Mouse (Mus musculus) forebrain, embryonic 14.5 days (tissue): ENCODE data around the gene Gcdh. TPM values are rescaled to one million over a fixed set of nuclear protein-coding genes. Genes with fewer than 3 reads are reported as not detected.
A peak's percentile ranks its signal among the peaks of the same experiment; 100 is the strongest.

ENCODE experiments used
- ATAC-seq: fragments of 200-750 bp; cut with Nextera tagmentation; 2 replicates; pipeline ENCODE4 v1.8.0; 2017; ENCODE audit warnings: mild to moderate bottlenecking, moderate library complexity
- DNase-seq: peaks from one replicate; pipeline ENCODE4 v3.0.0-alpha.2; 2015; ENCODE audit warnings: low spot score
- H3K27ac ChIP-seq: fragments of 300-500 bp; sonication (generic); 2 replicates; pipeline ENCODE4 v1.5.1; 2014; ENCODE audit warnings: low read depth, mild to moderate bottlenecking, control low read depth, low read length, moderate library complexity
- H3K27me3 ChIP-seq: fragments of 300-500 bp; sonication (generic); replicated peaks from 2 replicates; pipeline ENCODE4 v1.6.1; 2014; ENCODE audit warnings: low read length, control low read depth, mixed read lengths; ENCODE audit not compliant: control insufficient read depth, insufficient read depth
- H3K36me3 ChIP-seq: fragments of 300-500 bp; sonication (generic); 2 replicates; pipeline ENCODE4 v1.6.1; 2014; ENCODE audit warnings: low read length, control low read depth; ENCODE audit not compliant: control insufficient read depth, insufficient read depth
- H3K4me1 ChIP-seq: fragments of 300-500 bp; sonication (generic); 2 replicates; pipeline ENCODE4 v1.6.1; 2014; ENCODE audit warnings: antibody characterized with exemption, low read length, control low read depth; ENCODE audit not compliant: control insufficient read depth, insufficient read depth
- H3K4me2 ChIP-seq: fragments of 300-500 bp; sonication (generic); 2 replicates; pipeline ENCODE4 v1.6.1; 2014; ENCODE audit warnings: mild to moderate bottlenecking, control low read depth, low read length
- H3K4me3 ChIP-seq: fragments of 300-500 bp; sonication (generic); 2 replicates; pipeline ENCODE4 v1.5.1; 2014; ENCODE audit warnings: low read depth, low read length, control low read depth
- H3K9ac ChIP-seq: fragments of 300-500 bp; sonication (generic); 2 replicates; pipeline ENCODE4 v1.6.1; 2014; ENCODE audit warnings: mild to moderate bottlenecking, low read length, control low read depth, moderate library complexity
- H3K9me3 ChIP-seq: fragments of 300-500 bp; sonication (generic); replicated peaks from 2 replicates; pipeline ENCODE4 v1.6.1; 2016; ENCODE audit warnings: low read length, control low read depth, mixed read lengths; ENCODE audit not compliant: control insufficient read depth
- WGBS: fragments of 180-500 bp; shearing (Covaris S2); extraction: QIAGEN DNeasy Blood & Tissue Kit; methylation state at CpG from one replicate; pipeline ENCODE4 v1.1.7; 2014; 5-methylcytosine and 5-hydroxymethylcytosine counted together
- polyA plus RNA-seq: library from polyadenylated mRNA; unstranded; fragments of >200 nt; fragmentation: Nextera tagmentation; extraction: Ambion mirVana; gene quantifications from 2 replicates; pipeline ENCODE4 v1.2.1, GENCODE M21; 2014

Gene Gcdh
- polyA plus RNA-seq, 1 experiment from 2014 or later = 27.1 TPM

DNA sequence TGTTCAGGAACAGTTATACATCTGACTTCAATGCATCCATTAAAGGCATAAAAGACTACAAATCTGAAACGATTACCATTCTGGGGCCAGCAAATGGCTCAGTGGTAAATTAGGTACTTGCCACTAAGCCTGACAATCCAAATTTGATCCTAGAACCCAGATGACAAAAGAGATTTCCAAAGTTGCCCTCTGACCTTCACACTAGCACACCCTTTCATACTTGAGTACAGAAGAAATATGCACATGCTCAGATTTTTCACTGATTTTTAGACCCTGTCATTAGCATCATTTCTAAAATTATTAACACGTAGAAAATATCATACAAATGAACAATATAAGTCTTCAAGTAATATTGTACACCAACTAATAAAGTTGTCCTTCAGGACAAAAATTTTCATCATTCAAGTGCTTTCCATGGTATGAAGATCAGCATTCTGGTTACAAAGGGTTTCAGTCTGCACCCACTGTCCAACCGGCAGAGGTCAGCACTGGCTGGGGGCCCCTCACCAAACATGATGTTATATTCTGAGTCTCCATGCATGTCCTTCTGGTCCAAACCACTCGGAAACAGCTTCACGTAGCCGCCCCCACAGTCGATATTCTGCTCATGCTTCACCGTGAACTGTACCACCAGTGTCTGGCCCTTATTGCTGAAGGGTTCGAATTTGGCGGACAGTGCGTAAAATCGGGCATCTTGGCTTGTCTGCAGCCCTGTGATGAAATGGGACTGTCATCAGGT is 48.2 kb downstream of the Gcdh start:
- Histone ChIP-seq H3K9me3 (no peaks in the 10 kb centered on the region), H3K36me3 (peaks cover 49% of the 10 kb centered on the region), H3K4me2 (peak overlapping the region; percentile 80), H3K27me3 (no peaks in the 10 kb centered on the region), H3K4me1 (peaks cover 17% of the 10 kb centered on the region), H3K4me3 (peak overlapping the region; percentile 96), H3K27ac (no peak overlapping the region; the same call in 1 of the 2 replicates), H3K9ac (peak overlapping the region; percentile 98)
- WGBS = 18% methylated on average over 12 of the region's 12 CpGs
- ATAC-seq = no peak
- peak; percentile 46 for DNase-seq

GRCm38 (mm10) chr8:84844397-84845070 is 49.2 kb downstream of the Gcdh start:
- Histone ChIP-seq H3K4me2 (peak overlapping the region; percentile 80), H3K9me3 (no peaks in the 10 kb centered on the region), H3K27ac (no peak overlapping the region), H3K27me3 (no peaks in the 10 kb centered on the region), H3K4me3 (peak overlapping the region; percentile 96), H3K9ac (peak overlapping the region; percentile 98), H3K36me3 (peaks cover 49% of the 10 kb centered on the region), H3K4me1 (peaks cover 20% of the 10 kb centered on the region)
- 95% methylated on average over 9 of the region's 9 CpGs for WGBS
- DNase-seq = no peak
- ATAC-seq = no peak

DNA sequence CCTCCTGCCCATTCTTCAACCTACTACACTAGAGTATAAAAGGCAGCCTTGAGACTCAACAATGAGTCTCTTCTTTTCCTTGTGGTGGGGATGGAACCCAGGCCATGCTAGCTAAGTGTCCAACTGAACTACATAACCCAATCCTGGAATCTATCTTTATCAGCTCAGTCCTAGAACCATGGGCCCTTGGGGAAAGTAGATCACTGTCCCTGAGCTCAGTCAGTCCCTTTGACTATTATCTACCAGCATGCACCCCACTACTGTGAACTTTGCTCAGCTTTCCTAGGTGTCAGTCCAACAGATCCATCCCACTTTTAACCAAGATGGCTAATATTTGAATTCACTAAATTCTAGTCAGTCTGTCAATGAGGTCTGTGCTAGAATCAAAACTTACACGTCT is 52.2 kb downstream of the Gcdh start:
- H3K36me3 ChIP-seq = peaks cover 73% of the 10 kb centered on the region
- 0 out of 2 replicates have a peak overlapping the region, but pooled peaks have one; percentile 36 for H3K27ac ChIP-seq
- no peaks in the 10 kb centered on the region for H3K27me3 ChIP-seq
- H3K4me1 ChIP-seq = peaks cover 16% of the 10 kb centered on the region
- H3K4me2 ChIP-seq = no peak overlapping the region
- no peak for DNase-seq
- H3K9me3 ChIP-seq = no peaks in the 10 kb centered on the region
- 83% methylated on average over 1 of the region's 1 CpGs for WGBS
- no peak for ATAC-seq
- H3K9ac ChIP-seq = no peak overlapping the region
- H3K4me3 ChIP-seq = no peak overlapping the region

DNA sequence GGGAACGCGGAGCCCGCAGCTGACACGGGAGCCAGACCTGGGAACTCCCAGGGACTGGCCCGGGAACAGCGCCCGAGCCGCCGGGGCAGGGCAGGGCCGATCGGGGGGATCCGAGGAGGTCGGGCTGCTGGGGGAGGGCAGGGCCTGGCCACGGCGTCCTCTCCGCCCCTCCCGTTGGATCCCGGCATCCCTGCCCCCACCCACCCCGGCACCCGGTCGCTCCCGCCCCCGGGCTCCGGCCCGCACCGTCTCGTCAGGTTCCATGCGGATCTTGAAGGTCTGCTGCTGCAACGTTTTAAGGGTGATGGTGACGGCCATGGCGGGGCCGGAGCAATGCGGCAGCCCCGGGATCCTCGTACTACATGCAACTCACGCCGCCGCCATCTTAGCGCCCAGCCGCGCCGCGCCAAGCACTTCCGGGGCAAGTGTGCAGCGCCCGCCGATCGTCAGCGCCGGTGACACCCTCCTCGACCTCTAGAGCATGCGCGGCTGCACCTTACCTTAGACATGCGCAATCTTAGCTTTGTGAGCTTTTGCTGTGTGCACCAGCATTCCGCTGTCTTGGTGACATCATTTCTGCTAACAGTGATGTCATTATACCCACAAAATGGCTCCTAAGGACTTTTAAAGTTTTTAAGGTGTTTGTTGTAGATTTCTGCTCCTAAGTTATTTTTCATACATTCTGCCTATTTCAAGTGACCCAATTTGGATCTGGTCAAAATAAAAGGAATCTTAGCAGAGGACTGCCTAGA is 53.3 kb downstream of the Gcdh start, which contains the start of gene Rad23a:
TSS of gene Rad23a (minus strand) at position 418 of the 752 bp plus-strand sequence.
- Histone ChIP-seq H3K4me1 (peaks cover 25% of the 10 kb centered on the region), H3K9me3 (no peaks in the 10 kb centered on the region), H3K4me2 (peak within 1 kb of the TSS; percentile 68), H3K27me3 (no peaks in the 10 kb centered on the region), H3K4me3 (peak within 1 kb of the TSS; percentile 92), H3K27ac (peak within 1 kb of the TSS; percentile 79), H3K36me3 (peaks cover 79% of the 10 kb centered on the region), H3K9ac (peak within 1 kb of the TSS; percentile 92)
- under 1% methylated on average over 51 of the region's 55 CpGs for WGBS
- DNase-seq = peak; percentile 98
- peak; percentile 96 for ATAC-seq

DNA sequence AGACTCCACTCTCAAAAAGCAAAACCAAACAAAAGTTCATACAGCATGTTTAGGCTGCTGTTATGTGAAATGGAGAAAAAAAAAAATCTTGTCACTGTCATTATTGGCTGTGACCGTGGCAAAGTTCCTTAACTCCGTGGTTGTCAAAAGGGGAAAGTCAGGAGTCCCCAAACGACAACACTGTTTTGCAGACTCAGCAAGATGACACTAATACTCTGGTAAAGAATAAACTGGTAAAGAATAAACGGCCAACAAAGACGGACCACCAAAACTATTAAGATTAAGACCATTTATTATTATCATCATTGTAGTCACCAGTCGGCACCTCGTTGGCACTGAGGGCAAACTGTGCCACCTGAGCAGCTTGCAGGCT is 53.9 kb downstream of the Gcdh start:
- Histone ChIP-seq H3K4me2 (peak overlapping the region; percentile 68), H3K9ac (peak overlapping the region; percentile 92), H3K27me3 (no peaks in the 10 kb centered on the region), H3K4me1 (peaks cover 23% of the 10 kb centered on the region), H3K9me3 (no peaks in the 10 kb centered on the region), H3K36me3 (peaks cover 78% of the 10 kb centered on the region), H3K4me3 (peak overlapping the region; percentile 92), H3K27ac (peak overlapping the region; percentile 79)
- 4% methylated on average over 7 of the region's 7 CpGs for WGBS
- no peak for DNase-seq
- no peak for ATAC-seq

DNA sequence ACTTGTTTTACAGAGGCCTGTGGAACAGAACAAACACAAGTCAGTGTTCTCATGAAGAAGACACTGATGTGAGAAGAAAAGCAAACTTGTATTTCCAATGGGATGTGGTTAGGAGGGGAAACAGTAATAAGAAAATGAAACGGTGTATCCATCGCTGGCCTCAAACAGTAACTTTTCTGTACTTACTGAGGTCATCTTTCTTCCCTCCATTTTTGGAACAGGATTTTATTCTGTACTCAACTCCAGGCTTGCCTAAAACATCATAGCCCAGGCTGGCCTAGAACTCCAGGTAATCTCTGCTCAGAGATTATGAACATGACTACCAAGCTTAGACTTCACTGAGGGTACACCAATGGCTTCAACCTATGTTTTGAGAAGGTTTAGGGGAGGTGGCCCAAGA is 54.3 kb downstream of the Gcdh start:
- Histone ChIP-seq H3K27ac (no peak overlapping the region), H3K4me1 (peaks cover 22% of the 10 kb centered on the region)

GRCm38 (mm10) chr8:84838513-84838912 is 55.2 kb downstream of the Gcdh start:
- no peak for ATAC-seq
- 87% methylated on average over 5 of the region's 5 CpGs for WGBS

More for the DNA sequence above, 54.3 kb downstream of the Gcdh start:
- WGBS = 94% methylated on average over 2 of the region's 2 CpGs
- Histone ChIP-seq H3K27me3 (no peaks in the 10 kb centered on the region), H3K4me3 (peak overlapping the region; percentile 92), H3K36me3 (peaks cover 78% of the 10 kb centered on the region), H3K9me3 (no peaks in the 10 kb centered on the region), H3K9ac (no peak overlapping the region; the same call in 1 of the 2 replicates), H3K4me2 (peak overlapping the region; percentile 68)
- DNase-seq = no peak
- ATAC-seq = no peak

DNA sequence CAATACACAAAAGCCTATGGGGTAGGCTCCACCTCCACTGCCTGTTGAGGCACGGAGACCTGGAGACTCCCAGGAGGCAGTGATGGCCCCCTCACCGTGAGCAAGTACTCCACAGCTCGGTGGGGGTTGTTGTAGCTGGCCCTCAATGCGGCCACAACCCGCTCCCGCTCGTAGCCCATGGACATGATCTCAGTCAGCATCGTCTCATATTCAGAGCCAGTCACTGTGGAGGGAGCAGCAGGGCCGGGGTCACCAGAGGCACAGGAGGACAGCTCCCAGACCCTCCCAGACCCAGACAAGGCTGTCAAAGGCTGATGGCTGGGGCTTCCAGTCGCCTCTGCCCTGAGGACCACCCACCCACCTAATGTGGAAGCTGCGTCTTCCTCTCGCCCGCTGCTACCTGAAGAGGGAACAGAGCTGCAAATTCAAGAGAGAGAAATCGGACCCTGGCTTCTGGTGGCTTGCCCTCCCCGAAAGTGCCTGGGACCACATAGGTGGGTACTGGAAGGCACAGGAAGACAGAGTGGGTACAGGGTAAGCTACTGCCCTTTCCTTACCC is 55.7 kb downstream of the Gcdh start:
- 87% methylated on average over 15 of the region's 15 CpGs for WGBS
- Histone ChIP-seq H3K27ac (no peak overlapping the region), H3K4me1 (peaks cover 24% of the 10 kb centered on the region), H3K9ac (no peak overlapping the region), H3K4me2 (no peak overlapping the region), H3K4me3 (no peak overlapping the region), H3K9me3 (no peaks in the 10 kb centered on the region), H3K36me3 (peaks cover 71% of the 10 kb centered on the region), H3K27me3 (no peaks in the 10 kb centered on the region)
- DNase-seq (no peak), ATAC-seq (no peak)

More at GRCm38 (mm10) chr8:84838513-84838912, 55.2 kb downstream of the Gcdh start:
- no peak overlapping the region for H3K27ac ChIP-seq
- H3K36me3 ChIP-seq = peaks cover 76% of the 10 kb centered on the region
- no peaks in the 10 kb centered on the region for H3K27me3 ChIP-seq
- H3K9ac ChIP-seq = no peak overlapping the region
- no peak overlapping the region for H3K4me2 ChIP-seq
- H3K4me1 ChIP-seq = peaks cover 20% of the 10 kb centered on the region
- DNase-seq = no peak
- no peaks in the 10 kb centered on the region for H3K9me3 ChIP-seq
- H3K4me3 ChIP-seq = no peak overlapping the region
